Mouse (Mus musculus) kidney, postnatal 36 days (tissue): ENCODE measurements around the gene Slc11a1.
A peak's percentile ranks its signal among the peaks of the same experiment; 100 is the strongest.

Source experiments
- DNase-seq, 2 experiments: peaks; one replicate each; pipeline ENCODE4 v3.0.0; 2021 to 2022; ENCODE audit warnings: mixed read lengths in 2 of 2

Gene Slc11a1

DNA sequence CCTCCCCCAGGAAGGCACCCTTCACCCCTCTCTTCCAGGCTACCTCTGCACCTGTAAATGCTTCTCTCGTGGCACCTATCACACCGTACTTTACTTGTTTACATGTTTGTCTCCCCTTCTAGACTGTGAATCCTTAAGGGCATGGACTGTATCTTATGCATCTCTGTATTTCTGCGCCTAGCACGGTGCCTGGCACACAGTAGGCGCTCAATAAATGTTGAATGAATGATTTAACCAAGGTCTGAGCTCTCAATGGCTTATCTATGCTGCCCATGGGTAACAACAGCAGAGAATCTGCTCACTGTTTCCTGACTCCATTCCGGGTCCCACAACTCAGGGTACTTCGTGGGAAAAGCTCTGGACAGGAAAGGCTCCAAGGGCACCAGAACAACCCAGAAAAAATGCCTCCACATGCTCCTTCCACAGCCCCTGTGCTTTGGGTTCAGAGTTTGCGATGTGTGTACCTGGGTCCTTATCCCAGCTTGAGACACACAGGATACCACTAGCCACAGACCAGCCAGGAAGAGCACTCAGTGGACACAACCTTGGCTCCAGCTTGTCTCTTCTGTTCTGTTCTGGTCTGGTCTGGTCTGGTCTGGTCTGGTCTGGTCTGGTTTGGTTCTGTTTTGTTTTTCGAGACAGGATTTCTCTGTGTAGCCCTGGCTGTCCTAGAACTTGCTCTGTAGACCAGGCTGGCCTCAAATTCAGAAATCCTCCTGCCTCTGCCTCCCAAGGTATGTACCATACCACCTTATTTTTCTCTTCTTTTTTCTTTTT is 21.4 kb upstream of the Slc11a1 start:
- no peak for DNase-seq

DNA sequence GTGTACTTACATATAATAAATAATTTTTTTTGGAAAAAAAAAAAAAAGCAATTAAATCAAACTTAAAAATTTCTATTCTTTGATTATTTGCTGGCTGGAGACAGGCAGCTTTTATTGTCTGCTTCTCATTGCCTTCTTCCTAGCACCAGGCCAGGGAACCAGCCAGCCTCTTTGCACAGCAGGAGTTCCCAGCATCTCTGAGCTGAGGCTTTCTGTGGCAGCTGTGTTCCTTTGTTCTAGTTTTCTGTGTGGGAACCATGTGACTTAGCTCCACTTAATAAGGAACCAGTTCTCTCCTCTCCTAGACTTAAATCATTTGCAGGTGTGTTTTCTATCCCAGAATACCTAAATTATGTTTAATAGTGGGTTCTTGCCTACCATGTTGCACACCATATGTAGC is 17.5 kb upstream of the Slc11a1 start:
- DNase-seq, result no peak

GRCm38 (mm10) chr1:74359952-74360517 is 15.0 kb upstream of the Slc11a1 start:
- no peak for DNase-seq

- peak; percentile 86 to 87 for DNase-seq
Observed at GRCm38 (mm10) chr1:74361812-74362211, 13.2 kb upstream of the Slc11a1 start, which contains the start of gene Catip. Gene Catip, plus strand, starts transcription at chr1:74362108.

GRCm38 (mm10) chr1:74362325-74363229 is 12.4 kb upstream of the Slc11a1 start:
- DNase-seq, result no peak

GRCm38 (mm10) chr1:74363437-74363836 is 11.6 kb upstream of the Slc11a1 start:
- no peak for DNase-seq

GRCm38 (mm10) chr1:74364270-74364669 is 10.7 kb upstream of the Slc11a1 start:
- DNase-seq, result no peak

DNA sequence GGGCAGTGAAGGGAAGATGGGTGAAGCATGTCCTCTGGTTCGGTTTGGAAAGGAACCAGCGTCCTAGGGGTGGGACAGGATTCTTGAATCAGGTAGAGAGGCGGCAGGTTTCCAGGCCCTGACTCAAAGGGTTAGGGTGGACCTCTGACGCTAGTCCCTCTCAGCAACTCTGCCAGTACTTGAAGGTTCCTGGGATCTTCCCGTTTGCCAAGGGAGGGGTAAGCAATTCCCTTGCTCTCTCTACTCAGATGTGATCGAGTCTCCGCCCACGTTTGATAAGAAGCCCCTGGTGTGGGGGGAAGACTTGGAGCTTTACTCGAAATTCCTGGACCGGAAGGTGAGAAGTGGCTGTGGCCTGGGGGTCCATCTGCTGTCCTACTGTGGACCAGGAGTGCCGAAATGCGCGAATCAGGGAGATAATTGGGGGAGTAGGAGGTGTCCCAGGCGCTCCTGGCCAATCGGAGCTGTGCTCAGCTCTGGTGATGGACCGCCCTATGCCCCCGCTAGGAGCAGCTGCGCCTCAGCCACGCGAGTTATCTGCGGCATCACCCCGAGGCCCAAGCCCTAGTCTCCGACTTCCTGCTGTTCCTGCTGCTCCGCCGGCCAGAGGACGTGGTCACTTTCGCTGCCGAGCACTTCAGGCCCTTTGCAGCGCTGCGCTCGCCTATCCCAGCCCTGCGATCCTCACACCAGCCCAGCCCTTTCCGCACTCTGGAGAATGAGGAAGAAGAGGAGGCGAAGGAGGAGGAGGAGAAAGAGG is 6.9 kb upstream of the Slc11a1 start:
- peak; percentile 48 to 64 for DNase-seq

DNA sequence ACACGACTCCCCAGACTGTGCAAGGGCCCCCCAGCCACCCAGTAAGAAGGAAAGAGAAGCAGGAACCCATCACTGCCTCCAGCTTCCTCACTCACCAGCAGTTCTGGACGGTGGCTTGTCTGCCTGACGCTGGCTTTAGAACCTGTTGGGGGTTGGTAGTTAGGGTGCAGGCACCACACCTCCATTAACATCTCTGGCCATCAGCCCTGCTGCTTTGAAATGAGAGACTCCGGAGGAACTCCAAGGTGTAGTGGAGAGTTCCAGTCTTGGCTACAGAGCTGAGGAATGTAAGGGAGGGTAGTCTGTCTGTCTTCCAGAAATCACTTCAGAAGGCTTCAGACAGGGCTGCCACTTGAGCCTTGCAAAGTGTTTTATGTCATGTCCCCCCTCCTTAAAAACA is 5.0 kb upstream of the Slc11a1 start:
- DNase-seq, result no peak

- no peak for DNase-seq
Observed at GRCm38 (mm10) chr1:74373372-74373771, 1.6 kb upstream of the Slc11a1 start.

GRCm38 (mm10) chr1:74375561-74375960 is 566 bp downstream of the Slc11a1 start:
- DNase-seq, result no peak

DNA sequence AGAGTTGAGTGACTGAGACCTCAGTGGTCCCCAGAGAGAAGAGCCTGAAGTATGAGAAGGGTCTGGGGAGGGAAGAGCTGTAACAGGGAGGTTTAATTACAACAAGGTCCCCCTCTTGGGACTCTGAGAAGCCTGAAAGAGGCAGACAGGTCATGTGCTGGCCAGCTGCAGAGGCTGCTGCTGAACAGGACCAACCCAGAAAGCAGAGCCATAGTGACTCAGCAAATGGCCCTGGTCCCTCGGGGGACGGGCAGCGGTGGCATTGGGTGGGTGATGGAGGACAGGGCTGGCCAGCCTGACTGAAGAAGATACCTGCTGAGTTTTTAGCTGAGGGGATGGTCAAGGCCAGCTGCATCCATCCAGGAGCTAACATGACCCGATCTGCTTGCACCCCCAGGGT is 1.4 kb downstream of the Slc11a1 start:
- no peak for DNase-seq

DNA sequence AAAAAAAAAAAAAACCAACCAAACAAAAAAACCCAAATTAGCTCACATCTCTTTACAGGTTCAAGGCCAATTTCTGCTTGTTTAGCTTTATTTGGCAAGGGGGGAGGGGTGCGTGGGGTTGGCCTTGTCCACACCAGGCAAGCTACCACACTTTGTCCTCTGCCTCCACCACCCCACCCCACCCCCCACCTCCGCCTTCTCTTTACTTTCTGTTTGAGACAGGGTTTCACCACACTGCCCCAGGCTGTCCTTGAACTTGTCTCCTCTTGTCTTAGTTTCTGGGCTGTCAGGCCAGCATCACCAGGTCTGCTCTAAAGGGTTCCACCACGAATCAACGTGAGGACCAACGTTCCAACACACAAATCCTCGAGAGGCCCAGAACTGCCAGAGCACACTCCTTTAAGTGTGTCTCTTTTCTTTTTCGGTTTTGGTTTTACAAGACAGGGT is 4.1 kb downstream of the Slc11a1 start:
- DNase-seq, result no peak

DNA sequence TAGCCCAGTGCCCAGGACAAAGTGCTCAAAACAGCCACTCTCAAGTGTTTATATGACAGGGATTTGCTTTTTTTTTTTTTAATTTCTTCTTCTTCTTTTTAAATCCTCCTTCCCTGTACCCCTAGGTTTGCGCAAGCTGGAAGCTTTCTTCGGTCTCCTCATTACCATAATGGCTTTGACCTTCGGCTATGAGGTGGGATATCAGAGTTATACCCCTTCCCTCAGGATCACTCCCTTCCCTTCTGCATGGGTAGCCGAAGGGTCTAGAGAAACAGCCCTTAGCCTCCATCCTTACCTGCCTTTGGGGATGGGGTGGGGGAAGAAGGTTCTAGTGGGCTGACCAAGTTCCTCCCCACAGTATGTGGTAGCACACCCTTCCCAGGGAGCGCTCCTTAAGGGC is 5.5 kb downstream of the Slc11a1 start:
- no peak for DNase-seq

GRCm38 (mm10) chr1:74381588-74382021 is 6.6 kb downstream of the Slc11a1 start:
- no peak for DNase-seq

GRCm38 (mm10) chr1:74383385-74383784 is 8.4 kb downstream of the Slc11a1 start:
- DNase-seq, result no peak

DNA sequence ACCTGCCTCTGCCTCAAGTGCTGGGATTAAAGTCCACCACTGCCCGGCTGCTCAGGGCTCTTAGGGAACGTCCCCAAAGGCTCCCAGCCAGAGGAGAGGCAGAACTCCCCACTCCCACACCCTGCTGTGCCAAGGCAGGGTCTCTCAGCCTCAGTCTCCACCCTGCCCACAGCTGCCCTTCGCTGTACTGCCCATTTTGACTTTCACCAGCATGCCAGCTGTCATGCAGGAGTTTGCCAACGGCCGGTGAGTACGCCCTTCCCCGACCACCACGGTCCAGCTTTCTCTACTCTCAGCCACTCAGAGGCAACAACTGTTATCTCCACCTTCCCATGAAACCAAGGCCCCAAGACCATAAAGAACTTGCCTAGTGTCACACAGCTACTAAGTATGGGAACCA is 9.5 kb downstream of the Slc11a1 start:
- DNase-seq, result no peak

DNA sequence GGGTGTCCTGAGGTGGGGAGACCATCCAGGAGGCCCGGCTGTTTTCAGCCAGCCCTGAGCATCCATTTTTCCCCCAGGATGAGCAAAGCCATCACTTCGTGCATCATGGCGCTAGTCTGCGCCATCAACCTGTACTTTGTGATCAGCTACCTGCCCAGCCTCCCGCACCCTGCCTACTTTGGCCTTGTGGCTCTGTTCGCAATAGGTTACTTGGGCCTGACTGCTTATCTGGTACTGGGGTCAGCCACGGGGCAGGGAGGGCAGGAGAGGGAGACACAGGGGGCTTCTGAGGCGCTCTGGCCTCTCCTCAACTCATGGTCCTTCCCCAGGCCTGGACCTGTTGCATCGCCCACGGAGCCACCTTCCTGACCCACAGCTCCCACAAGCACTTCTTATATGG is 10.1 kb downstream of the Slc11a1 start:
- DNase-seq, result no peak

- no peak for DNase-seq
Observed at GRCm38 (mm10) chr1:74385531-74385930, 10.5 kb downstream of the Slc11a1 start.

DNA sequence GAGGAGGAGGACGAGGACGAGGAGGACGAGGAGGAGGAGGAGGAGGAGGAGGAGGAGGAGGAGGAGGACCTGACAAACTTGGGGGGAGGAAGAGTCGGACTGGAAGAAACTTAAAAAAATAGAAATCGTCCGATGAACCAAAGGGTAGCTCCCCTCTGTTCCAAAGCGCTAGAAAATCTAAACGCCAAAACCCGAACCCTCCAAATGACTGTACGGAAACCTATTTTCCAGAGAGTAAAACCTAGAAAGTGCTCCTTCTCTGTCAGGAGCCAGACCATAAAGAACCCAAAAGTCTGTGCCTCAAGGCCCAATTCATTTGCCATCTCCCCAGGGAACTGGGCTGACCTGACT is 11.3 kb downstream of the Slc11a1 start:
- no peak for DNase-seq

GRCm38 (mm10) chr1:74386714-74387385 is 11.9 kb downstream of the Slc11a1 start:
- DNase-seq, result peak; percentile 95 to 97

GRCm38 (mm10) chr1:74387386-74387988 is 12.5 kb downstream of the Slc11a1 start:
- DNase-seq, result no peak
